Mouse (Mus musculus): ENCODE results near the gene Pced1a.

DNA sequence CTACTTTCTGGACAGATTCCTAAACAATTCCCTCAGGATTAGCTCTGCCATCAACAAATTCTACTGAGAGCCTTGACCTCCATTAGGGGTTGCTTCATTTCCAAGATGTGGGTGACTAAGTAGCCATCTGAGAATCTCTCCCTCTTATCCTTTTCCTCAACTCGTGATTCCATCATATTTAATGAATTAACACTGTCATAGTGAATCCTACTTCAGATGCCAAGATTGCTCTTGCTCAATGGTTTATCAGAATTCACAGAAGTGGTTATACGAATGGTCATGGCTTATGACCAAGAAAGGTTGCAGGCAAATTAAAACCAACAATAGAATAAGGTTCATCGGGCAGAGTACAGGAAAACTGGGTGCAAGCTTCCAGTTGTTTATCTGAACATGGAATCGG, 22.6 kb downstream of the Pced1a start:
- no peak for TF ChIP-seq CTCF (IDR thresholded peaks at IDR 0.05)
- no peak for TF ChIP-seq EP300 (IDR thresholded peaks at IDR 0.05)

All from lung, postnatal 0 days (tissue).